Mouse (Mus musculus): Measurements from ENCODE around the gene Bsx.

DNA sequence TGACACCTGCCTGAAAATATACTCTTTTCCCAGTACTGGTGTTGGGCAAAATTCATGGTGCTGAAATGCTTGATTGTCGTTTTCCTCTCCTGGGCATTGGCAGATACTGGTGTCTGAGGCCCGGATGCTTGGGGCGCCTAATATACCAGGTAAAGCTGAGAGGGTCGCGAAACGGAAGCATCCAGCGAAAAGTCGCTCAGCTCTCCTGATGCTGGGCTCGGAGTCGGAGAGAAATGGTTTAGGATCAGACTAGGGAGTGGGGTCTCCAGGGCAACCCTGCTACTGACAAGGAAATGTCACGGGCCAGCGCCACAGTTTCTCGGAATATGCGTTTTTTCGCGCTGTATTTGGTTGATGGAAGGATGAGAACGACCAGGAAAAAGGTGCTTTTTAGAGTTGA lies 1.5 kb downstream of the Bsx start:
- TF ChIP-seq CHD2 (IDR thresholded peaks at IDR 0.05; ENCODE audit: low read depth, low read length) (no peak), HCFC1 (IDR thresholded peaks at IDR 0.05; ENCODE audit: borderline replicate concordance, insufficient read depth, low read length) (no peak)

All from ES-E14 (cell line).